Mouse (Mus musculus): ENCODE measurements around the gene Mcm3.
A peak's percentile ranks its signal among the peaks of the same experiment; 100 is the strongest.

The Mcm3 gene

DNA sequence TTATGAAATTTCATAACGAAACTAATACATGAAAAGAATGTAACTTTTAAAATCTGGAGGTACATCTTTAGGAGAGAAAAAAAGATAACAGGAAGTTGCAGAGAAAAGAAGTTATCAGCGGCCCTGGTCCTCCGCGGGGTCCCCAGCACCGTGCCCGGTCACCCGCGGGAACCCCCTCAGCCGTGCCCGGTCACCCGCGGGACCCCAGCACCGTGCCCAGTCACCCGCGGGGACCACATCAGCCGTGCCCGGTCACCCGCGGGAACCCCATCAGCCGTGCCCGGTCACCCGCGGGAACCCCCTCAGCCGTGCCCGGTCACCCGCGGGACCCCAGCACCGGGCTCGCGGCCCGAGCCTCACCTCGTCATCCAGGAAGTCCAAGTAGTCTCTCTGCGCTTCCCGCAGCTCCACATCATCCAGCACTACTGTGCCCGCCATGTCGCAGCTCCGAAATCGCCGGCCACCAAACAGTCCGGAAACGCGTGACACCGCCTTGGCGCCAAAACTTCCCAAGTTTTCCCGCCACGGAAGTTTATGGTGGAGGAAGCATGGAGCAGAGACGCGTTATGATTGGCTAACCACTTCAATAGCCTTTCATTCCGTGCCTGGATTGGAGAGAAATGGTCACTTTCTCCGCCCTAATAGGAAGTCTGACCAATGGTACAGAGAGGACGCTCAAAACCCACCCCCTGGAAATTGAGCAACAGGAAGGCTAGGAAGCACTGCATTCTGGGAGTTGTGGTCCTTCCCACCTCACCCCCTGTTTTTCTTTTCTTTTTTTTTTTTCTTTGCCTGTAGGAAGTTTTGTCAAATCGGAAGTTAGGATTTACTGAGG lies at the start of gene Mcm3:
Gene Mcm3 (minus strand): TSS at position 542 of the 835 bp plus-strand sequence.
- peak; percentile 100 for DNase-seq (ENCODE audit: low read depth, low spot score)

DNA sequence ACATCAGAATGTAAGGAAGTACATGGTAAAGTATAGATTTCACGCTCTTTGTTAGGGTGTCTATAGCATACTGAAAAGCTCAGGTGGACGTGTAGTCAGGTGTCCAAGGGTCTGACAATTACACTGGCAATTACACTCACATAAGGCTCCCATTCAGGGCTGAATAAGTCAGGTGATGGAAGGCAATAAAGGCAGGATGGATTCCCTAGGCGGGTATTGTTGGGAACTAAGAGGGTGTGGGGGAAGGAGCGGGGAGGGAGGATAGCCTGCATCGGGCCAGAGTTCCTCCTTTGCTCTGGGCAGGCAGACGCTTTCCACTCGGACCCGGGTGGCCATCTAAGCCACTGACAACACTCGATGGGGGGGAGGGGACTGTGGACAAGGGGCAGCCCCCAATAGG lies 47.9 kb upstream of the Mcm3 start:
- DNase-seq (ENCODE audit: low read depth, low spot score) = peak; percentile 29

DNA sequence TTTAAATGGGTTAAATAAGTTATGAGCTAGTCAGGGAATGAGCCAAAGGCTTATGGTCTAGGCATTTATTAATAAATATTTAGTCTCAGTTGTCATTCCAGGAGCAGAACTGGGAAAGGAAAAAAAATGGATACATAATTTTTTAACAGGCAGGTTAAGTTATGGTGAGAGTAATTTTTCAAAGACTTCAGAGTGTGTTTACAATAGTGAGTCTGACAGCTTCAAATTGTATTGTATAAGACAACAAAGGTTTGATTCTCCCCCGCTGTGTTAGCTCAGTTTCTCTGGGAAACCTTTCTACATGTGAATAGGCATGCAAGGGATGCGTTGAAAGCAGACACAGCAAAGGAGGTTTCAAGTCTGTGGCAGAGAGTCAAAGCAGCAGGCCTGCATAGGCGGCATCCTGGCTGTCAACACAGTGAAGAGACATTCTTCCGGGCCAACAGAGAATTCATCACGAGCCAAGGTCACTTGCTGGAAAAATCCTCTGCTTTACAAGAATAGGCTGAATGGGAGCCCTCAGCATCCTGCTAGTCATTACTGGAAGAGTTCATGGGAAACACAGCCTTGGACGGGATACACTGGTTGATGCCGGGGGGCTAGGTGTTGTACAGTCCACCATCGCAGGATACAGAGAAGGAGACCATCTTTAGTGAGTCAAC lies 47.3 kb upstream of the Mcm3 start:
- peak; percentile 98 for DNase-seq (ENCODE audit: low read depth, low spot score)

DNA sequence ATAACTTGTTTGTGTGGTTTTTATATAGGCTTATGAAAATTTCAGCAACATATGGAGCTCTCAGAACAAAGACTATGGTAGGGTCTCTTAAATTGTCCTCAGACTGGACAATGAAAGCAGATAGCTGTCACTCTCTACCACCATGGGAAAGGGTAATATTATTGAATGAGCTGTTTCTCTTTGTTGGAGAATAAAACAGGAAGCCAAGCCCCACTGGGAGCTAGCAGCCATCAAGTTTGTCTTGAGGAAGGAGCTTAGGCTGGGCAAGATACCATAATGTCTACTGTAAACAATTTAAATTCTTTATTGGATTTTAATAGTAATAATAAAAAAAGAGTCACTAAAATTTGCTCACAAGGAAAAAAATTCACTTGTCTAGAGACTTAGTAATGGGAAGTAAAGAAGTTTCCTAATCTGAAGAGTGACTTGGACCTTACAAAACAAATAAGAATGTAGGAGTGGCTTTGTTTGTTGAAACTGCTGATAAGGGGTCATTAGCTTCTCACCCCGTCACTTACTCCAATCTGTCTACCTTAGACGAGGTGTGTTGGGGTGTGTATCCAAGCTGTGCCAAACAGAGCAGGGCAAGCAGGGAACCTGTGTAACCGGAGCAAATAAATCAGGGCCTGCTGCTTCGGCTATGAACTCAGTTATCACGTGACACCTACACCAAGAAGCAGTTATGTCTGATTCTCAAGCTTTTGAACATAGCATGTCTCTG lies 43.5 kb upstream of the Mcm3 start:
- DNase-seq (ENCODE audit: low read depth, low spot score) = no peak

DNA sequence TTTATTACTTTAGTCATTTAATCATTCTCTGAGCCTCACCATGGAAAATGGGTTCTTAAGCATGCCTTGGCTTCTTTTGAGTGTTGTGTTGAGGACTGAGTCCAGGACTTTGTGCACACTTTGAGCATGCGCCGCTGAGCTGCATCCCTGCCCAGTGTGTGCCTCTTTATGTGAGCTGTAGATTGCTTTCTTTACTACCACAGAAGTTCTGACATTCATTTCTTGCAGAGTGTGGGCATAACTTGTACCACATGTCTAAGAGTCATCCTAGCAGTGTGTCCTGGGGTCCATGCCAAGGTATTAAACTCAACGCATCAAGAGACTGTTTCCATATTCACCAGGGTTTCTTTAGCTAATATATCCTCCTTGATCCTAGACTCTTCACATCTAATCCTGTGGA lies 41.8 kb upstream of the Mcm3 start:
- no peak for DNase-seq (ENCODE audit: low read depth, low spot score)

DNA sequence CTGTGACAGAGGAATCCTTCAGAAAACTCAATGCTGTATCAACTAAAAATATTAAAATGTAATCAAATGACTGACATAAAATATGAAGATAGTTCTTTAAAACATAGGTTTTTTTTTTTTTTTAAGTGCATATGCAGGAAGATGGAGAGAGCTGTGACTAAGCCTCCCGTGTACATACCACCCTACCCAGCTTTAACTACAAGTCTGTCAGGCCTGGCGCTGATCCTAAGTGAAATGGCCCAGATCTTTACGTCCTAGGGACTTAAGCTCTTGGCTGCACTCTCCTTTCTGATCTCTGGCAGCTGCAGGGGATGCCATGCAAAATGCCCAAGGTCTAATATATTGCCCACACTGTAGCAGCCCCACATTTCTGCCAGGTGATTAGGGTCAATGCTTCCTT lies 40.7 kb upstream of the Mcm3 start:
- no peak for DNase-seq (ENCODE audit: low read depth, low spot score)

DNA sequence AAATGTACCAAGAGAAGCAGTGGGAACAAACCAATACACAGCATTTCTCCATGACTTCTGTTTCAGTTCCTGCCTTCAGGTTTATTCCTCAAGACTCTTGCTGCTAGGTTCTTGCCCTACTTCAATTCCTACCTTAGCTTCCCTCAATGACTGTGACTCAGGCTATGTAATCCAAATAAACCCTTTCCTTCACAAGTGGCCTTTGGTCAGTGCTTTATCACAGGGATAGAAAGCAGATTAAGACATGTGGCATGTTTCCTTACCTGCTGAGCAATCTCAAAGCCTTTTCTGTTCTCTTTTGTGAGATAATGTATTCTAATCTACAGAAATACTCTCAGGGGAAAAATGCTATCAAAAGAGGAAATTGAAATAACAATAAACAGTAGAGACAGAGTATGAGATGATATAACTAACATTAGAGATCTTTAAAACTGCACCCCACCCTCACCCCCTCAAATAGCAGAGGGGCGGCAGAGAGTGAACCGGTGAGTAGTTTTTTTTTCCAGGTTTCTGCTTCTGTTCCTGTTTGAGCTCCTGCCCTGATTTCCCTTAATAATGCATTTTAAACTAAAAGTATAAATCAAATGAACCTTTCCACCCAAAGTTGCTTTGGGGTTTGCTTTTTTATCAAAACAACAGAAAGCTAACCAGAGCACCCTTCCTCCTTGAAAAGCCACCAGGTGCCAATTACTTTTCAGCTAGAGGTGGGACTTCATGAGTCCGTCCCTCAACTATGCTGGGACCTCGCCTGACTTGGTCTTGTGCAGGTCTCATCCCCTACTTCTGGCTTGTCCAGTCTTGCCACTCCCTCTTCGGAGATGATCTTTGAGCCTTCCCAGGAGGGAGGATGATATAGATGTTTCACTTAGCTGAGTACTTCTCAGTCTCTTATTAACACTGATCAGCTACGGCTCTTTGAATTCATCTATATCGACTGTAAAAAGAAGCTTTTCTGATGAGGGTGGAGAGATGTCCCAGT lies 37.1 kb upstream of the Mcm3 start:
- no peak for DNase-seq (ENCODE audit: low read depth, low spot score)

DNA sequence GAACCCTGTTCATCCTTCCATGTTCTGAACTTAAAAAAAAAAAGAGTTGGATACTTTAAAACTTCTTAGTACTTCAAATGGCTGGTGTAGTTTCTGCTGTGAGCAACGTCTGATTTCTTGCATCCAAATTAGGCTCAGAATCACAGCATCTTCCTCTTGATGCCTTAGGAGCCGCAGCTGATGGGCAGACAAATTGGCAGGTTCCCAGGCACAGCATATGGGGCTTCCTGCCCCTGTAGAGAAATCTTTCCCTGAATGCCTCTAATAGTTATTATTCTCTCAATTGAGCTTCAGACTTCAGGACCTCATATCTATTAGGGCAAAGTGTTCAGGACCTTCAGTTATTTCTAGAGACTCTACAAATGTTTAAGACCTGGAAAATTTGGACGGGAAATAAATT lies 19.8 kb upstream of the Mcm3 start:
- no peak for DNase-seq (ENCODE audit: low read depth, low spot score)

DNA sequence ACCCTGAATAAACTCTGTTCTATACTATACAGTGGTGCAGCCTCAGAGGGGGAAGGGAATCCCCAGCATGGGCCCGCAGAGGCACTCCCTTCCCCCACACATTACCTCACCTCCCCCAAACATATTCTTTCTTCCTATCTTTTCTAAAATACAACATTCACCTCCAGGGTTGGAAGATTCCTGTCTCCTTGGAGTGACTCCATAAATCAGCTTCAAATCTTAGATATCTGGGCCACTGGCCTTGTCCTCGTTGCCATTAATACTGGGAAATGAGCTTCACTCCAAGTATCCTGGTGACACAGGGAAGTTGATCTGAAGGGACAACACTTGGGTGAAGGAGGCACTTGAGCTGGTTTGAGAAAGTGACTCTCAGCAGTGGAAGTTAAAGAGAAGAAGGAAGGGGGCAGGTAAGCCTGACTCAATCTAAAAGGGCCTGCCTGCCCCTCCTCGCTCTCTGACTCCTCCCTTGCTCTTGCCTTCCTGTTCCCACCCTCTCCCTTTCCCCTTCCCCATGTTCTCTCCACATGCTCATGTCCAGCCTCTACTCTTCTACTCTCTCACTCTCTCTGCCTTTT lies 16.5 kb upstream of the Mcm3 start:
- DNase-seq (ENCODE audit: low read depth, low spot score) = no peak

DNA sequence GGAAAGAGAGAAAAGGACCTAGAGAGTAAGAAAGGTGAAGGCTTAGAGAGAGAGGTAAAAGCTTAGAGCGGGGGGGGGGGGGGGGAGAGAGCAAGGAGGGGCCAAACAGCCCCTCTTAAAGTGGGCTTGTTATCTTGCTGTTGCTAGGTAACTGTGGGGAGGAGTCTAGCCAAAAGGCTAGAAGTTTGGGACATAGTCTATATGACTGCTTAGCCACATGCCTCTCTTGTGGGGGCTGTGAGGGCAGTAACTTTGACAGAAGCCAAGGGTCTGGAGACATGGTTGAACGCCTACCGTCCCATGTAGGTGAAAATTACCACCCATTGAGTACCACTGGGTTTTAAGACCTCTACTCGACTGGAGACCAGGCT lies 13.0 kb upstream of the Mcm3 start:
- no peak for DNase-seq (ENCODE audit: low read depth, low spot score)

DNA sequence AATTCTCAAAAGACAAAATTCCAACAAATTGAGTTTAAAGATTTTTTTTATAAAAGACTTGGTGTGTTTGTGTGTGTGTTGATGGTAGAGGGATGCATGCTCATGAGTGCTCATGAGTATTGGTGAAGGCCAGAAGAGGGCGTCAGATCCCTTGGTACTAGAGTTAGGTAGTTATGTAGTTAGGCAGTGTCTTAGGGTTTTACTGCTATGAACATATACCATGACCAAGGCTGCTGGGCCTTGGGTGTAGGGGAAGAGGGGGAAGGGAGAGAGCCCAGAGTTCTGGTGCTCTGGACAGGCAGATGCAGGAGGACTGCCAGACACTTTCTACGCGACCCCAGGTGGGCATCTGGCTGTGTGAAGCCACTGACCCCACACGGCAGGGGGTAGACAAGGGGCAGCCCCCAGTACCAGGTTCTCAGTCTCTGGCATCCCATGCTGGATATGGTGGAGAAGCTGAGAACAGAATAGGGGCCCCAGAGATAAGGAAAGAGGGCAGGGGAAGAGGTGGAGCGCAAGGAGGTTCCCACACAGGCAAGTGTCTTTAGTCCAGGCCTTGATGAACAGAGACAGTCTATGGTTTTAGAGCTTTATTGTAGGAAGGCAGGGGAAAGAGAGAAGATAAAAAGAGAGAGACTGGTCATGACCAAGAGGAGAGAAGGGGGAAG lies 12.5 kb upstream of the Mcm3 start:
- DNase-seq (ENCODE audit: low read depth, low spot score) = no peak

DNA sequence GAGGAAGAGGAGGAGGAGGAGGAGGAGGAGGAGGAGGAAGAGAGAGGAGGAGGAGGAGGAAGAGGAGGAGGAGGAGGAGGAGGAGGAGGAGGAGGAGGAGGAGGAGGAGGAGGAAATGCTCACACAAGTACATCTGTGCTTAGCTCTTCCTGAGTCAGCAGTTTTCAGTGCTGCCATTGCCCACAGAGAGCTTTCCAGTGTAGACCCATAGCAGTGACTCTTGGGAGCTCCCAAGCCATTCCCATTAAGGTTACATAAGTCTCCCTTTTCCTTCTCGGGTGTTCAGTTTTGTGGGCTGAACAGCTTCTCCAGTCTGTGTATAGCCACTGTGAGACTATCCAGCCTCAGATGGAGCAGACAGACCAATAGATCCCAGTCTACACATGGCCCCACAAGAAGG lies 10.4 kb upstream of the Mcm3 start:
- DNase-seq (ENCODE audit: low read depth, low spot score) = no peak

DNA sequence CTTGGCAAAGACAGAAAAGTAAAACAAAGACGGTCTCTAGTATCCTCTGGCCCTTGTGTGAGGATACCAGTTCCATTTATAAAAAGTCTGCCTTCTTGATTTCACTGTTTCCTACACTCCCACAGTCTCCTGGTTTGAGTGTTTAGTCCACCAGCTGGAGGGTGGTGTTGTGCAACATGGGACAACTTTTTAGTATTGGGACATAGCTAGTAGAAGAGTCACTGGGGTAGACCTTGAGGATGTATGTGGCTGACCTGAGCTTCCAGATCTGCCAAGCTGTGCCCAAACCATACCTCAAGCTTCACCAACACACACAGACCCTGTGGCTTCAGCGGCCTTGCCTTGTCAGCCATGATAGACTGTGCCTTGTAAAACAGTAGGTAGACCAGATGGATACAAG lies 7.9 kb upstream of the Mcm3 start:
- no peak for DNase-seq (ENCODE audit: low read depth, low spot score)

DNA sequence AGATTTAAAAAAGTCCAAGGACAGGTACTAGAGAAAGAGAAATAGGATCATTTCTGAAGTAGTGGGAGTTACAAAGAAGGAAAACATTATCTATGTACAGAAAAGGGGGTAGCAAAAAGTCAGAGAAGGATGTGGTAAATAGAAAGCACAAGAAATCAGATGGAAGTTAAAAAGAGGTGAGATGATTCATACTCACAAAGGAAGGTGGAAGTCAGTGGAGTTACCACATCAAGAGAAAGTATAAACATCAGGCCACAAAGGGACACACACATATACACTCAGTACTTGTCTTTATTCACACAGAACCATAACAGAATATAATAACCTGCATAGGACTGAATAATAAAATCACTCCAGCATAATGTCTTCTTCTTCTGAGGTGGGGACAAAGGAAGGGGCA lies 4.9 kb upstream of the Mcm3 start:
- DNase-seq (ENCODE audit: low read depth, low spot score) = no peak

DNA sequence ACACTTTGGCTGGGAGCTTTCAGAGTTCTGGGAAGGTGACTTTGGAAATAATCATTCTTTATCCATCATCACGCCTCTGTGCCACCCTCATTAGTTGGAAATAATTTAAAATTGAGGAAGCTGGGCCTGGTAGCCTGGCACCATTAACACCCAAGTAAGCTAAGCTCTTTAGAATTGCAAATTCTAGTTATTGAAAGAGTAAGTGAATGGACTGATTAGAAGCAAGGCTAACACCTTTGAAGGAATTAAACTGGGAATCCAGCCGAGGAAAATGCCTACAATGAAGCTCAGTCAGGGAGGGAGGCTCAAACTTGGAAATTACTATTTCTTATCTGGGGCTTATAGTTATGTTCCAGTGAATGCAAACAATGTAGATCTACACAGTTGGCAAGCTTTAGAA lies 3.8 kb upstream of the Mcm3 start:
- no peak for DNase-seq (ENCODE audit: low read depth, low spot score)

DNA sequence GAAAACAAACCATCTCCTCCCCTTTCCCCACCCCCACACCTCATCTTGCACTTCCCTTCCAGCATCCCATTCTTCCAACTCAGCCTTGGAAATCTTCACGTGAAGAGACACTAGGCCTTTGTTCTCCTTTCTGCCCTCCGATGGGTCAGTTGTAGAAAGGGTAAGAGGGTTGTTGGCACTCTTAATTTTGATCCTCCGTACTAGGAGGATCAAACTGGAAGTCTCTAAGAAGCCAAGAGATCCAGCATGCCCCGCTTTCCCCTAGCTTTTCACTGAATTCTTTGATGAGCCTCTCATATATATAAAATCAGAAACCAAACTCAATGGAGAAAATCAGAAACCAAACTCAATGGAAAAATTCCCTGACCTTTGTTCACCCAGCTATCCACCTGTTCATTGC lies 3.4 kb upstream of the Mcm3 start:
- DNase-seq (ENCODE audit: low read depth, low spot score) = no peak

DNA sequence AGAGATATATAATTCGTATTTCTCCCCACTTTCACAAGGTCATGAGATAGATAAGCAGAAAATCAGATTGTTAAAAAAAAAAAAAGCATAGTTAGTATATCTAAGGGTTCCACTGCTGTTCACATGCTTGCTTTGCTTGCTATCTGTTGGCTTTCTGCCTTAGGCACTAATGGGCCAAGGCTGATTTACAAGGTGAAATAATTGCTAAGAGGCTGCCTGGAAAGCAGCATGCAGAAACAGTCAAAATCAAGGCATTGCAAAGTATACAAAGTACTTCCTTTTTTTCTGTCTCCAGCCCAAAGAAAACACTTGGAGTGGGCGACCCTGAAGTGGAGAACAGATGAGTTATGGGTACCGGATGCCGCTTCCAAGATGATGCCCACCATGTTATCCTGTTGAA lies 847 bp upstream of the Mcm3 start:
- DNase-seq (ENCODE audit: low read depth, low spot score) = no peak

DNA sequence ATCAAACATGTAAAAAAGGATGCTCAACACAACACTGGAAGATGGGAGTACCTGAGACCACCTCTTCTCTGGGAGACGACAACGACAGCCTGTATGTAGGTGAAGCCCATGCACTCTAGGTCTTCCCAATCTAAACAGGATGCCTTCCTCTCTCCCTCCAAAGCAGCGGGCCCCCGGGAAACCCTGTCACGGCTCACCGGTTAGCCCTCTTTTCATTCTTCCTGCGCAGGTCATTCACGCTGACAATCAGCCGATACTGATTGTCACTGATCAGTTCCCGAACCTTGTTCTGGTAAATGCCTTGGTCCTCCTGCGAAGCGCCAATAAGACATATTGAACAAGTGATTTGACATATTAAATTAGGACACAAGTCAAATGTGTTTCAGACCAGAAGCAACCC lies 2.5 kb downstream of the Mcm3 start:
- DNase-seq (ENCODE audit: low read depth, low spot score) = no peak

DNA sequence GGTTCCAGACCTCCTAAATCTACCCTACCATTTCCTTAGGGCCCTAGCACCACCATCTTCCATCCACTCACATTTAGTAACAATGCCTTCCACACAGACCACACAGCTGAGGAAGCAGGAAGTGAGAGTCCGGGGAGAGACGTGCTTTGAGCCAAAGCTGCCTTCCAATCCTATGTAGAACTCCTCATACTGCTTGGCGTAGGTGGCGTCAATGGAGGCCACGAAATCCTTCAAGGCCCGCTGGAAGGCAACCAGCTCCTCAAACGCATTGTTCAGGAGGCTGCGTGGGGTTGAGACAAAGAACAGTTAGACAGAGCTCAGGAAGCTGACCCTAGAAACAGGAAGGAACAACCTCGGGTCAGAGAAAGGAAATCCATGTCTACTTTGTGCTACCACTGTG lies 2.9 kb downstream of the Mcm3 start:
- peak; percentile 52 for DNase-seq (ENCODE audit: low read depth, low spot score)

DNA sequence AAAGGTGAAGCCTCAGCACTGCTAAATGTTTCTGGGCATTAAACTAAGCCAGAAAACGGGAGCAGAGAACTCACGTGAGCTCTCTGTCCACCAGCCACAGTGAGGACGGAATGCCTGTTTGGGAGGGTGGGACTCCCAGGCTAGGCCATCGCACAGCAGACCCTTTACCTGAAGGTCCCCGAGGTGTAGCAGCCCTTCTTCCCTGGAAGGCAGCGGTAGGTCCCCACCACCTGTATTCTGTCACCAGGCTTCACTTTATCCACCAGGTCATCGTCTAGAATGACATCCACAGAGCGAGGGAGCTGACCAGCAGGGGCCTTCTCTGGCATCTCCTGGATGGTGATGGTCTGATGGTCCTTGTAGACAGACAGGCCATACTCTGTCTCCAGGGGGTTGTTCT lies 5.6 kb downstream of the Mcm3 start:
- no peak for DNase-seq (ENCODE audit: low read depth, low spot score)

DNA sequence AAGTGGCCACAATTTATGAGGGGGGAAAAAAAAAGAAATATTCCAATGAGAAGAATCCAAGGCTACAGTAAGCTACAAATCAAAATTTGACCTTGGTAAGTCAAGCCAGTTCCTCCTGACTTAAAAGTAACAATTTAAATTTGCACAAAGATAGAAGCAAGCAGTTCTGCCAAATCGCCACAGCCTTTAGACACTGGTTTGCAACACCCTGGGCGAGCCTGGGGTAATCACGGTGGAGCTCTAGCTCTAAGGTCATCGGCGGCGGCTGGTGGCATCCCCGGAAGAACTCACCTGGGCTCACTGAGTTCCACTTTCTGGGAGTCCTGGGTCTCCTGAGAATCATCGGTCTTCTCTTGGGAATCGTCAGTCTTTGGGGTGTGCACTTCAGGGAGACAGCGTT lies 15.6 kb downstream of the Mcm3 start:
- no peak for DNase-seq (ENCODE audit: low read depth, low spot score)
